Mouse (Mus musculus): Measurements from ENCODE around the gene Rfx3. TPM values are rescaled to one million over a fixed set of nuclear protein-coding genes. Genes with fewer than 3 reads are reported as not detected.

The Rfx3 gene
- total and polyA plus RNA-seq, 2 experiments, result 0.55 to 2.1 TPM

GRCm38 (mm10) chr19:28011718-28012499 is 943 bp upstream of the Rfx3 start:
- peak; percentile 65 for DNase-seq (ENCODE audit: extremely low read depth, low read depth, low spot score)
- WGBS, result 1% methylated on average over 52 of the region's 52 CpGs

GRCm38 (mm10) chr19:28011396-28011717 is 391 bp upstream of the Rfx3 start:
- under 1% methylated on average over 30 of the region's 30 CpGs for WGBS
- H3K4me3 ChIP-seq (ENCODE audit: insufficient read depth, low read depth, low read length), result peak overlapping the region; percentile 97
- H3K79me2 ChIP-seq (ENCODE audit: control insufficient read depth, insufficient read depth, low read length), result no peaks in the 10 kb centered on the region
- no peaks in the 10 kb centered on the region for H3K27me3 ChIP-seq (ENCODE audit: control insufficient read depth, insufficient read depth, low read length)
- H3K27ac ChIP-seq (replicated peaks; ENCODE audit: insufficient read depth, low read depth, low read length), result peak overlapping the region; percentile 100
- H3K4me1 ChIP-seq (ENCODE audit: control insufficient read depth, insufficient read depth, low read length), result peaks cover 3% of the 10 kb centered on the region; the same call in 1 of the 2 replicates
- DNase-seq (ENCODE audit: extremely low read depth, low read depth, low spot score), result peak; percentile 80
- peak; percentile 91 for TF ChIP-seq POLR2A (IDR thresholded peaks at IDR 0.05; ENCODE audit: extremely low read depth, insufficient read depth, low read length)
- TF ChIP-seq CTCF (IDR thresholded peaks at IDR 0.05; ENCODE audit: low read depth, low read length), result no peak
- H3K9ac ChIP-seq (ENCODE audit: low read depth, low read length), result peak overlapping the region; percentile 98
- no peaks in the 10 kb centered on the region for H3K36me3 ChIP-seq (ENCODE audit: control insufficient read depth, insufficient read depth, low read length)

More at GRCm38 (mm10) chr19:28011718-28012499, 943 bp upstream of the Rfx3 start:
- Histone ChIP-seq H3K27ac (replicated peaks; ENCODE audit: insufficient read depth, low read depth, low read length) (peak overlapping the region; percentile 93), H3K79me2 (ENCODE audit: control insufficient read depth, insufficient read depth, low read length) (no peaks in the 10 kb centered on the region), H3K4me3 (ENCODE audit: insufficient read depth, low read depth, low read length) (peak overlapping the region; percentile 71), H3K36me3 (ENCODE audit: control insufficient read depth, insufficient read depth, low read length) (no peaks in the 10 kb centered on the region), H3K4me1 (ENCODE audit: control insufficient read depth, insufficient read depth, low read length) (peaks cover 3% of the 10 kb centered on the region; the same call in 1 of the 2 replicates), H3K9ac (ENCODE audit: low read depth, low read length) (peak overlapping the region; percentile 90), H3K27me3 (ENCODE audit: control insufficient read depth, insufficient read depth, low read length) (no peaks in the 10 kb centered on the region)
- TF ChIP-seq POLR2A (IDR thresholded peaks at IDR 0.05; ENCODE audit: extremely low read depth, insufficient read depth, low read length) (no peak), CTCF (IDR thresholded peaks at IDR 0.05; ENCODE audit: low read depth, low read length) (no peak)

- Histone ChIP-seq H3K27ac (replicated peaks; ENCODE audit: insufficient read depth, low read depth, low read length) (no peak overlapping the region; the same call in 1 of the 2 replicates), H3K36me3 (ENCODE audit: control insufficient read depth, insufficient read depth, low read length) (no peaks in the 10 kb centered on the region), H3K4me1 (ENCODE audit: control insufficient read depth, insufficient read depth, low read length) (peaks cover 3% of the 10 kb centered on the region; the same call in 1 of the 2 replicates), H3K27me3 (ENCODE audit: control insufficient read depth, insufficient read depth, low read length) (no peaks in the 10 kb centered on the region), H3K4me3 (ENCODE audit: insufficient read depth, low read depth, low read length) (peak overlapping the region; percentile 97), H3K9ac (ENCODE audit: low read depth, low read length) (0 out of 2 replicates have a peak overlapping the region, but pooled peaks have one; percentile 51), H3K79me2 (ENCODE audit: control insufficient read depth, insufficient read depth, low read length) (no peaks in the 10 kb centered on the region)
- 7% methylated on average over 5 of the region's 5 CpGs for WGBS
- peak; percentile 28 for DNase-seq (ENCODE audit: extremely low read depth, low read depth, low spot score)
- TF ChIP-seq CTCF (IDR thresholded peaks at IDR 0.05; ENCODE audit: low read depth, low read length) (no peak), POLR2A (IDR thresholded peaks at IDR 0.05; ENCODE audit: extremely low read depth, insufficient read depth, low read length) (no peak)
These were observed 1.2 kb downstream of the Rfx3 start for GRCm38 (mm10) chr19:28009587-28010281.

- Histone ChIP-seq H3K36me3 (ENCODE audit: control insufficient read depth, insufficient read depth, low read length) (no peaks in the 10 kb centered on the region), H3K27ac (replicated peaks; ENCODE audit: insufficient read depth, low read depth, low read length) (no peak overlapping the region), H3K79me2 (ENCODE audit: control insufficient read depth, insufficient read depth, low read length) (no peaks in the 10 kb centered on the region), H3K4me3 (ENCODE audit: insufficient read depth, low read depth, low read length) (no peak overlapping the region), H3K4me1 (ENCODE audit: control insufficient read depth, insufficient read depth, low read length) (no peaks in the 10 kb centered on the region), H3K27me3 (ENCODE audit: control insufficient read depth, insufficient read depth, low read length) (no peaks in the 10 kb centered on the region), H3K9ac (ENCODE audit: low read depth, low read length) (no peak overlapping the region)
- DNase-seq (ENCODE audit: extremely low read depth, low read depth, low spot score), result no peak
- WGBS, result 81% methylated on average over 1 of the region's 1 CpGs
- TF ChIP-seq CTCF (IDR thresholded peaks at IDR 0.05; ENCODE audit: low read depth, low read length) (no peak), POLR2A (IDR thresholded peaks at IDR 0.05; ENCODE audit: extremely low read depth, insufficient read depth, low read length) (no peak)
These were observed 6.8 kb downstream of the Rfx3 start for GRCm38 (mm10) chr19:28004190-28004589.

- Histone ChIP-seq H3K27me3 (ENCODE audit: control insufficient read depth, insufficient read depth, low read length) (no peaks in the 10 kb centered on the region), H3K27ac (replicated peaks; ENCODE audit: insufficient read depth, low read depth, low read length) (no peak overlapping the region), H3K4me1 (ENCODE audit: control insufficient read depth, insufficient read depth, low read length) (no peaks in the 10 kb centered on the region), H3K36me3 (ENCODE audit: control insufficient read depth, insufficient read depth, low read length) (no peaks in the 10 kb centered on the region), H3K4me3 (ENCODE audit: insufficient read depth, low read depth, low read length) (no peak overlapping the region), H3K9ac (ENCODE audit: low read depth, low read length) (no peak overlapping the region), H3K79me2 (ENCODE audit: control insufficient read depth, insufficient read depth, low read length) (no peaks in the 10 kb centered on the region)
- TF ChIP-seq CTCF (IDR thresholded peaks at IDR 0.05; ENCODE audit: low read depth, low read length) (no peak), POLR2A (IDR thresholded peaks at IDR 0.05; ENCODE audit: extremely low read depth, insufficient read depth, low read length) (no peak)
- DNase-seq (ENCODE audit: extremely low read depth, low read depth, low spot score), result no peak
- 94% methylated on average over 1 of the region's 1 CpGs for WGBS
These were observed 7.5 kb downstream of the Rfx3 start for GRCm38 (mm10) chr19:28003474-28003873.

All from liver, adult 2 months (tissue).